Mouse (Mus musculus) intestine, embryonic 14.5 days (tissue): ENCODE results near the gene Tomm5. TPM values are rescaled to one million over a fixed set of nuclear protein-coding genes. Genes with fewer than 3 reads are reported as not detected.

Source experiments
- polyA plus RNA-seq: library from polyadenylated mRNA; unstranded; fragments of >200 nt; fragmentation: Nextera tagmentation; extraction: Ambion mirVana; gene quantifications from 2 replicates; pipeline ENCODE4 v1.2.1, GENCODE M21; 2014

The Tomm5 gene
- polyA plus RNA-seq, 1 experiment from 2014 or later = 405 TPM

Other genes with a start within 250 kb of the Tomm5 start
- gene Grhpr, start 126.7 kb downstream of the Tomm5 start, polyA plus RNA-seq = 64.3 and 70.6 TPM in 2 replicates
- gene Zbtb5, start 95.7 kb downstream of the Tomm5 start, polyA plus RNA-seq = 21.4 and 23.7 TPM in 2 replicates
- 41.8 and 44.8 TPM in 2 replicates for gene Polr1e, start 89.5 kb downstream of the Tomm5 start, polyA plus RNA-seq
- gene Fbxo10, start 23.5 kb downstream of the Tomm5 start, polyA plus RNA-seq = 9.4 and 9.7 TPM in 2 replicates
- gene Frmpd1, start 76.8 kb upstream of the Tomm5 start, polyA plus RNA-seq = 0.87 and 1.0 TPM in 2 replicates
- gene Trmt10b, start 189.0 kb upstream of the Tomm5 start, polyA plus RNA-seq = 18.8 and 19.8 TPM in 2 replicates
- 14.2 and 15.8 TPM in 2 replicates for gene Dcaf10, start 234.0 kb upstream of the Tomm5 start, polyA plus RNA-seq
- gene Exosc3, start 234.6 kb upstream of the Tomm5 start, polyA plus RNA-seq = 85.2 and 87.9 TPM in 2 replicates